Mouse (Mus musculus): ENCODE measurements around the gene Wdr27.

DNA sequence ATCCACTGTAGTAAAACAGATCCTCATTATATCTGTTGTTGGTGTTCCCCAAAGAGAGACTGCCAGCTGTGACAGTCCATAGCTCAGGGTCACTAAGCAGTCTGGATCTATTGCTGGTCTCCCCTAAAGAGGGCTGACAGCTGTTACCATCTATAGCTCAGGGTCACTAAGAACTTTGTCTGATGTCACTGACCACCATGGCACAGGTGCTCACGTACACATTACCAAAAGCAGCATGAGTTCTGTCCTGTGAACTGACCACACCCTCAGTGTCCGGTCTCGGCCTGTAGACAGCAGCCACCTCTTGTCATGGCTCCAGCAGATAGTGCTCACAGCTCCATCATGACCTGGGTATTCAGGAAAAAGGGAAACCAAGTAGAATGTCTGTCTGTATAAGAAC is 39.7 kb downstream of the Wdr27 start:
- TF ChIP-seq CTCF (IDR thresholded peaks at IDR 0.05; ENCODE audit: control insufficient read depth, insufficient read depth, insufficient replicate concordance, low read depth, low read length): no peak
- TF ChIP-seq POLR2A (IDR thresholded peaks at IDR 0.05; ENCODE audit: control insufficient read depth, low read depth, low read length): no peak

All from testis, adult 2 months (tissue).